Mouse (Mus musculus) limb, embryonic 15.5 days (tissue): Measurements from ENCODE around the gene Hes6. TPM values are rescaled to one million over a fixed set of nuclear protein-coding genes. Genes with fewer than 3 reads are reported as not detected.

Experiments used
- polyA plus RNA-seq: library from polyadenylated mRNA; unstranded; fragments of >200 nt; fragmentation: Nextera tagmentation; extraction: Ambion mirVana; gene quantifications from 2 replicates; pipeline ENCODE4 v1.2.1, GENCODE M21; 2015

The Hes6 gene
- polyA plus RNA-seq, 1 experiment from 2014 or later = 73.6 TPM

Other genes starting within 250 kb of the Hes6 start
- gene Ramp1, start 234.2 kb downstream of the Hes6 start, polyA plus RNA-seq = 9.6 and 17.3 TPM in 2 replicates
- 64.1 and 64.4 TPM in 2 replicates for gene Ube2f, start 163.7 kb downstream of the Hes6 start, polyA plus RNA-seq
- 12.7 and 14.8 TPM in 2 replicates for gene Scly, start 115.7 kb downstream of the Hes6 start, polyA plus RNA-seq
- 0.04 TPM in 2 replicates for gene Espnl, start 92.0 kb downstream of the Hes6 start, polyA plus RNA-seq
- 2.1 and 7.7 TPM in 2 replicates for gene Klhl30, start 63.0 kb downstream of the Hes6 start, polyA plus RNA-seq
- gene Erfe, start 47.6 kb downstream of the Hes6 start, polyA plus RNA-seq = 1.6 and 2.1 TPM in 2 replicates
- gene Ilkap, start 15.2 kb downstream of the Hes6 start, polyA plus RNA-seq = 143 and 155 TPM in 2 replicates
- gene Per2, start 45.3 kb upstream of the Hes6 start, polyA plus RNA-seq = 3.7 and 4.6 TPM in 2 replicates
- gene Traf3ip1, start 80.6 kb upstream of the Hes6 start, polyA plus RNA-seq = 6.2 and 6.9 TPM in 2 replicates
- 4.9 and 5.3 TPM in 2 replicates for gene Asb1, start 126.5 kb upstream of the Hes6 start, polyA plus RNA-seq